Mouse (Mus musculus) stomach, embryonic 14.5 days (tissue): Measurements from ENCODE around the gene Stac2. TPM values are rescaled to one million over a fixed set of nuclear protein-coding genes. Genes with fewer than 3 reads are reported as not detected.
A peak's percentile ranks its signal among the peaks of the same experiment; 100 is the strongest.

Experiments used
- ATAC-seq: fragments of 200-750 bp; cut with Nextera tagmentation; 2 replicates; pipeline ENCODE4 v1.8.0; 2017; ENCODE audit warnings: low read depth, moderate TSS enrichment; ENCODE audit not compliant: insufficient number of reproducible peaks, insufficient read depth, low FRiP score
- H3K27ac ChIP-seq: fragments of 300-500 bp; sonication (generic); 2 replicates; pipeline ENCODE4 v1.5.1; 2014; ENCODE audit warnings: mild to moderate bottlenecking, low read length, moderate library complexity, mixed read lengths
- H3K27me3 ChIP-seq: fragments of 300-500 bp; sonication (generic); 2 replicates; pipeline ENCODE4 v1.6.1; 2014; ENCODE audit warnings: low read length, control low read depth, mixed read lengths; ENCODE audit not compliant: control insufficient read depth, insufficient read depth
- H3K36me3 ChIP-seq: fragments of 300-500 bp; sonication (generic); 2 replicates; pipeline ENCODE4 v1.6.1; 2014; ENCODE audit warnings: mild to moderate bottlenecking, control low read depth, low read length, moderate library complexity, mixed read lengths; ENCODE audit not compliant: control insufficient read depth, insufficient read depth
- H3K4me1 ChIP-seq: fragments of 300-500 bp; sonication (generic); 2 replicates; pipeline ENCODE4 v1.6.1; 2014; ENCODE audit warnings: low read length, control low read depth, mixed read lengths; ENCODE audit not compliant: control insufficient read depth, insufficient read depth
- H3K4me2 ChIP-seq: fragments of 300-500 bp; sonication (generic); replicated peaks from 2 replicates; pipeline ENCODE4 v1.6.1; 2014; ENCODE audit warnings: low read depth, low read length, control low read depth
- H3K4me3 ChIP-seq: fragments of 300-500 bp; sonication (generic); 2 replicates; pipeline ENCODE4 v1.5.1; 2014; ENCODE audit warnings: low read depth, low read length, control low read depth
- H3K9ac ChIP-seq: fragments of 300-500 bp; sonication (generic); replicated peaks from 2 replicates; pipeline ENCODE4 v1.6.1; 2014; ENCODE audit warnings: low read depth, mild to moderate bottlenecking, control low read depth, low read length, moderate library complexity, mixed read lengths
- H3K9me3 ChIP-seq: fragments of 300-500 bp; sonication (generic); 2 replicates; pipeline ENCODE4 v1.6.1; 2016; ENCODE audit warnings: low read depth, low read length, control low read depth; ENCODE audit not compliant: control insufficient read depth
- WGBS: fragments of 180-500 bp; shearing (Covaris S2); extraction: QIAGEN DNeasy Blood & Tissue Kit; methylation state at CpG from one replicate; pipeline ENCODE4 v1.1.7; 2014; 5-methylcytosine and 5-hydroxymethylcytosine counted together
- polyA plus RNA-seq: library from polyadenylated mRNA; unstranded; fragments of >200 nt; fragmentation: Nextera tagmentation; extraction: Ambion mirVana; gene quantifications from 2 replicates; pipeline ENCODE4 v1.2.1, GENCODE M21; 2014

Stac2 gene
- polyA plus RNA-seq, 1 experiment from 2014 or later, result 0.30 TPM

GRCm38 (mm10) chr11:98018222-98018621 is 35.0 kb downstream of the Stac2 start:
- Histone ChIP-seq H3K4me1 (peaks cover 17% of the 10 kb centered on the region; the same call in 1 of the 2 replicates), H3K9ac (no peak overlapping the region), H3K9me3 (no peaks in the 10 kb centered on the region), H3K4me3 (no peak overlapping the region), H3K27ac (no peak overlapping the region), H3K36me3 (peaks cover 5% of the 10 kb centered on the region; the same call in 1 of the 2 replicates), H3K4me2 (no peak overlapping the region), H3K27me3 (no peaks in the 10 kb centered on the region)
- ATAC-seq, result no peak
- WGBS, result 74% methylated on average over 6 of the region's 6 CpGs

GRCm38 (mm10) chr11:98016824-98017223 is 36.4 kb downstream of the Stac2 start:
- no peak overlapping the region for H3K4me2 ChIP-seq
- peaks cover 17% of the 10 kb centered on the region; the same call in 1 of the 2 replicates for H3K4me1 ChIP-seq
- no peak overlapping the region for H3K4me3 ChIP-seq
- no peak for ATAC-seq
- peaks cover 5% of the 10 kb centered on the region; the same call in 1 of the 2 replicates for H3K36me3 ChIP-seq
- H3K9me3 ChIP-seq, result no peaks in the 10 kb centered on the region
- WGBS, result 73% methylated on average over 4 of the region's 4 CpGs
- H3K27ac ChIP-seq, result no peak overlapping the region
- H3K27me3 ChIP-seq, result no peaks in the 10 kb centered on the region
- H3K9ac ChIP-seq, result no peak overlapping the region

GRCm38 (mm10) chr11:98016177-98016576 is 37.1 kb downstream of the Stac2 start:
- H3K27me3 ChIP-seq, result no peaks in the 10 kb centered on the region
- H3K27ac ChIP-seq, result no peak overlapping the region
- no peaks in the 10 kb centered on the region for H3K9me3 ChIP-seq
- peaks cover 10% of the 10 kb centered on the region; the same call in 1 of the 2 replicates for H3K4me1 ChIP-seq
- H3K4me2 ChIP-seq, result no peak overlapping the region
- H3K9ac ChIP-seq, result no peak overlapping the region
- ATAC-seq, result no peak
- H3K4me3 ChIP-seq, result no peak overlapping the region
- H3K36me3 ChIP-seq, result peaks cover 5% of the 10 kb centered on the region; the same call in 1 of the 2 replicates
- WGBS, result 86% methylated on average over 5 of the region's 5 CpGs

- no peaks in the 10 kb centered on the region for H3K9me3 ChIP-seq
Observed at GRCm38 (mm10) chr11:98012831-98013230, 40.4 kb downstream of the Stac2 start.

GRCm38 (mm10) chr11:98011716-98012115 is 41.5 kb downstream of the Stac2 start:
- peaks cover 5% of the 10 kb centered on the region for H3K36me3 ChIP-seq
- H3K9me3 ChIP-seq, result no peaks in the 10 kb centered on the region
- WGBS, result 60% methylated on average over 8 of the region's 9 CpGs
- no peak overlapping the region for H3K4me2 ChIP-seq
- no peaks in the 10 kb centered on the region for H3K27me3 ChIP-seq
- no peak overlapping the region for H3K27ac ChIP-seq
- ATAC-seq, result no peak
- no peak overlapping the region for H3K9ac ChIP-seq
- H3K4me3 ChIP-seq, result no peak overlapping the region
- no peaks in the 10 kb centered on the region for H3K4me1 ChIP-seq

More at GRCm38 (mm10) chr11:98012831-98013230, 40.4 kb downstream of the Stac2 start:
- no peak for ATAC-seq
- Histone ChIP-seq H3K4me1 (no peaks in the 10 kb centered on the region), H3K4me2 (no peak overlapping the region), H3K4me3 (no peak overlapping the region), H3K9ac (no peak overlapping the region), H3K36me3 (peaks cover 3% of the 10 kb centered on the region), H3K27ac (no peak overlapping the region), H3K27me3 (no peaks in the 10 kb centered on the region)
- WGBS, result 85% methylated on average over 10 of the region's 10 CpGs

GRCm38 (mm10) chr11:98008087-98008486 is 45.2 kb downstream of the Stac2 start:
- Histone ChIP-seq H3K9ac (no peak overlapping the region), H3K27ac (no peak overlapping the region), H3K4me2 (no peak overlapping the region), H3K9me3 (no peaks in the 10 kb centered on the region), H3K4me3 (no peak overlapping the region), H3K36me3 (peaks cover 9% of the 10 kb centered on the region), H3K4me1 (peaks cover under 1% of the 10 kb centered on the region; the same call in 1 of the 2 replicates), H3K27me3 (no peaks in the 10 kb centered on the region)
- 77% methylated on average over 11 of the region's 11 CpGs for WGBS
- ATAC-seq, result no peak

GRCm38 (mm10) chr11:98005686-98006085 is 47.6 kb downstream of the Stac2 start:
- no peak for ATAC-seq
- no peak overlapping the region for H3K4me3 ChIP-seq
- WGBS, result 80% methylated on average over 10 of the region's 10 CpGs
- no peaks in the 10 kb centered on the region for H3K9me3 ChIP-seq
- H3K36me3 ChIP-seq, result peaks cover 9% of the 10 kb centered on the region
- H3K27me3 ChIP-seq, result no peaks in the 10 kb centered on the region
- no peak overlapping the region for H3K4me2 ChIP-seq
- no peak overlapping the region for H3K9ac ChIP-seq
- H3K4me1 ChIP-seq, result peaks cover 4% of the 10 kb centered on the region; the same call in 1 of the 2 replicates
- no peak overlapping the region for H3K27ac ChIP-seq

GRCm38 (mm10) chr11:98005076-98005475 is 48.2 kb downstream of the Stac2 start:
- H3K4me3 ChIP-seq, result no peak overlapping the region
- peaks cover 4% of the 10 kb centered on the region; the same call in 1 of the 2 replicates for H3K4me1 ChIP-seq
- H3K9me3 ChIP-seq, result no peaks in the 10 kb centered on the region
- H3K36me3 ChIP-seq, result peaks cover 9% of the 10 kb centered on the region
- whole genome bisulfite sequencing, result 43% methylated on average over 13 of the region's 13 CpGs
- H3K4me2 ChIP-seq, result no peak overlapping the region
- H3K27me3 ChIP-seq, result no peaks in the 10 kb centered on the region
- no peak overlapping the region for H3K9ac ChIP-seq
- 0 out of 2 replicates have a peak, but pooled peaks have one; percentile 43 for ATAC-seq
- H3K27ac ChIP-seq, result no peak overlapping the region

GRCm38 (mm10) chr11:98004161-98004560 is 49.1 kb downstream of the Stac2 start:
- Histone ChIP-seq H3K4me1 (peaks cover 4% of the 10 kb centered on the region; the same call in 1 of the 2 replicates), H3K4me3 (no peak overlapping the region), H3K9ac (no peak overlapping the region), H3K27ac (no peak overlapping the region), H3K36me3 (peaks cover 7% of the 10 kb centered on the region; the same call in 1 of the 2 replicates), H3K4me2 (no peak overlapping the region), H3K9me3 (no peaks in the 10 kb centered on the region), H3K27me3 (no peaks in the 10 kb centered on the region)
- WGBS, result 66% methylated on average over 8 of the region's 8 CpGs
- no peak for ATAC-seq
